Mouse (Mus musculus) forebrain, embryonic 13.5 days (tissue): ENCODE measurements around the gene Zfp622. TPM values are rescaled to one million over a fixed set of nuclear protein-coding genes. Genes with fewer than 3 reads are reported as not detected.
"Not testable (repeated sequence)": the region's sequence is repeated elsewhere in the genome, so short reads cannot be mapped to it uniquely, and the experiment has no call there.

Experiments
- ATAC-seq: fragments of 200-750 bp; cut with Nextera tagmentation; 2 replicates; pipeline ENCODE4 v1.8.0; 2017
- H3K27ac ChIP-seq: fragments of 300-500 bp; sonication (generic); 2 replicates; pipeline ENCODE4 v1.5.1; 2015; ENCODE audit warnings: inconsistent platforms, mild to moderate bottlenecking, moderate library complexity
- H3K27me3 ChIP-seq: fragments of 300-500 bp; sonication (generic); 2 replicates; pipeline ENCODE4 v1.6.1; 2015; ENCODE audit warnings: mild to moderate bottlenecking, inconsistent platforms
- H3K36me3 ChIP-seq: fragments of 300-500 bp; sonication (generic); 2 replicates; pipeline ENCODE4 v1.6.1; 2015; ENCODE audit warnings: mild to moderate bottlenecking, inconsistent platforms; ENCODE audit not compliant: poor library complexity, severe bottlenecking
- H3K4me1 ChIP-seq: fragments of 300-500 bp; sonication (generic); 2 replicates; pipeline ENCODE4 v1.6.1; 2015; ENCODE audit warnings: inconsistent platforms
- H3K4me2 ChIP-seq: fragments of 300-500 bp; sonication (generic); 2 replicates; pipeline ENCODE4 v1.6.1; 2015; ENCODE audit warnings: inconsistent platforms, mild to moderate bottlenecking, moderate library complexity
- H3K4me3 ChIP-seq: fragments of 300-500 bp; sonication (generic); 2 replicates; pipeline ENCODE4 v1.5.1; 2015; ENCODE audit warnings: mild to moderate bottlenecking, inconsistent platforms
- H3K9ac ChIP-seq: fragments of 300-500 bp; sonication (generic); 2 replicates; pipeline ENCODE4 v1.6.1; 2015; ENCODE audit warnings: mild to moderate bottlenecking, inconsistent platforms
- H3K9me3 ChIP-seq: fragments of 300-500 bp; sonication (generic); replicated peaks from 2 replicates; pipeline ENCODE4 v1.6.1; 2016; ENCODE audit warnings: inconsistent platforms
- WGBS: fragments of 180-500 bp; shearing (Covaris S2); methylation state at CpG from one replicate; pipeline ENCODE4 v1.1.7; 2015; 5-methylcytosine and 5-hydroxymethylcytosine counted together
- polyA plus RNA-seq: library from polyadenylated mRNA; unstranded; fragments of >200 nt; fragmentation: Nextera tagmentation; extraction: Ambion mirVana; gene quantifications from 2 replicates; pipeline ENCODE4 v1.2.1, GENCODE M21; 2015

The Zfp622 gene
- polyA plus RNA-seq, 1 experiment from 2014 or later, result 25.0 TPM

DNA sequence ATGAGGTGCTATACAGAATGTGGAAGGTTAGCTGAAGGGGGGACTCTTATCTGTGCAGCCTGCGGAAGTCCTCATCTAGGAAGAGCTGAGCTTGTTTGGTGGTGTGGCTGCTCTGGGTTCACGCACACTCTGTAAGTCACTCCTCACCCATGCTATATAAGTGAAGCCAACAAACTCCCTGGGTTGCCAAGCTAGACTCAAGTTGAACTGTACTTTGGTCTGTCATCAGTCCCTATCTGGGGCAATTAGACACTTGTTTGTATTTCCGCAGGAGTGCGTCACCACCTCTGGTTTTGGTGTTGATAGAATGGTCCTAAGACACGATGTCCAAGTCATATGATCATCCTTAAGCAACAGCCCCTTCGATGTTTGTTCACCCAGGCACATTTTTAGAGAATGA, 8.4 kb upstream of the Zfp622 start:
- H3K4me2 ChIP-seq, result no peak overlapping the region
- H3K27me3 ChIP-seq, result no peaks in the 10 kb centered on the region
- H3K36me3 ChIP-seq, result no peaks in the 10 kb centered on the region
- no peak overlapping the region for H3K27ac ChIP-seq
- H3K9me3 ChIP-seq, result no peaks in the 10 kb centered on the region
- H3K4me3 ChIP-seq, result no peak overlapping the region
- no peaks in the 10 kb centered on the region for H3K4me1 ChIP-seq
- H3K9ac ChIP-seq, result no peak overlapping the region
- 96% methylated on average over 6 of the region's 6 CpGs for whole genome bisulfite sequencing
- ATAC-seq, result no peak

DNA sequence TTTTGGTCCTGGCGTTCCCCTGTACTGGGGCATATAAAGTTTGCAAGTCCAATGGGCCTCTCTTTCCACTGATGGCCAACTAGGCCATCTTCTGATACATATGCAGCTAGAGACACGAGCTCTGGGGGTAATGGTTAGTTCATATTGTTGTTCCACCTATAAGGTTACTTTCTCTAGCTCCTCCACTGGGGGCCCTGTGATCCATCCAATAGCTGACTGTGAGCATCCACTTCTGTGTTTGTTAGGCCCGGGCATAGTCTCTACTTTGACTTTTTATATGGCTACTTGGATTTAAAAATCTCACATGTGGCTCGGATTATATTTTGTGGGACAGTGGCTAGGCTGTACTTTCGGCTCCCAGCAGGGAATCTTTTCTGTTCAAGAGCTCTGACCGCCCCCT, 552 bp upstream of the Zfp622 start:
- not testable (repeated sequence) for H3K9me3 ChIP-seq, H3K27me3 ChIP-seq
- H3K4me1 ChIP-seq, result peaks cover 18% of the 10 kb centered on the region
- WGBS, result 18% methylated on average over 6 of the region's 6 CpGs
- peak overlapping the region; percentile 94 for H3K4me3 ChIP-seq
- H3K36me3 ChIP-seq, result peaks cover 15% of the 10 kb centered on the region
- H3K27ac ChIP-seq, result peak overlapping the region; percentile 48
- ATAC-seq, result peak; percentile 38
- H3K4me2 ChIP-seq, result peak overlapping the region; percentile 98
- peak overlapping the region; percentile 70 for H3K9ac ChIP-seq

GRCm38 (mm10) chr15:25984734-25985492, 747 bp downstream of the Zfp622 start:
- Histone ChIP-seq H3K4me3 (peak overlapping the region; percentile 94), H3K4me2 (peak overlapping the region; percentile 98), H3K9ac (peak overlapping the region; percentile 90), H3K27me3 (no peaks in the 10 kb centered on the region), H3K4me1 (peaks cover 18% of the 10 kb centered on the region), H3K36me3 (peaks cover 26% of the 10 kb centered on the region), H3K9me3 (no peaks in the 10 kb centered on the region), H3K27ac (peak overlapping the region; percentile 82)
- WGBS, result under 1% methylated on average over 71 of the region's 71 CpGs
- ATAC-seq, result no peak; the same call in 1 of the 2 replicates

GRCm38 (mm10) chr15:25992992-25993727, 9.0 kb downstream of the Zfp622 start:
- peaks cover 63% of the 10 kb centered on the region for H3K36me3 ChIP-seq

DNA sequence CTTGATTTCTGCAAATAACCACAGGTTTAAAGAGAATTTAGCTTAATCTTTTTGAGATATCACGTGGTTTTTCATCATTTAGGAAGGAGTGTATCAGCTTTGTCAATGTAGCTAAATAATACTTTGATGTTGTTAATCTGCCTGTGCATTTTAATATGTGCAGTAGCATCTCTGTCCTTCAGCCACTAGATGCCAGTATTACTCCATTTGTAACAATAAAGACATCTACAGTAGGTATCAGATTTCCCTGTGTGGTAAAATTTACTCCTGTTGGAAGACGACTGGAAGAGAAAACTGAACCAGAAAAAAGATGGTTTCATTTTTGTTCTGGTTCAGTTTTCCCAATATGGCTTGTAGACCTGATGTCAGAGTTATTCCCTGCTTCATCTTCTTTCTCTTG, 11.4 kb downstream of the Zfp622 start:
- no peak overlapping the region for H3K9ac ChIP-seq
- no peaks in the 10 kb centered on the region for H3K9me3 ChIP-seq
- H3K27me3 ChIP-seq, result no peaks in the 10 kb centered on the region
- H3K4me3 ChIP-seq, result no peak overlapping the region
- ATAC-seq, result peak; percentile 67
- 39% methylated on average over 2 of the region's 2 CpGs for WGBS
- peaks cover 4% of the 10 kb centered on the region; the same call in 1 of the 2 replicates for H3K4me1 ChIP-seq
- no peak overlapping the region for H3K27ac ChIP-seq
- no peak overlapping the region for H3K4me2 ChIP-seq
- peaks cover 46% of the 10 kb centered on the region for H3K36me3 ChIP-seq

More at GRCm38 (mm10) chr15:25992992-25993727, 9.0 kb downstream of the Zfp622 start:
- no peak overlapping the region for H3K9ac ChIP-seq
- no peak; the same call in 1 of the 2 replicates for ATAC-seq
- no peak overlapping the region for H3K4me3 ChIP-seq
- H3K4me2 ChIP-seq, result no peak overlapping the region
- WGBS, result 62% methylated on average over 8 of the region's 8 CpGs
- H3K27me3 ChIP-seq, result no peaks in the 10 kb centered on the region
- no peaks in the 10 kb centered on the region for H3K4me1 ChIP-seq
- H3K9me3 ChIP-seq, result no peaks in the 10 kb centered on the region
- no peak overlapping the region for H3K27ac ChIP-seq

GRCm38 (mm10) chr15:25999545-25999944, 15.4 kb downstream of the Zfp622 start:
- 6% methylated on average over 5 of the region's 5 CpGs for WGBS
- H3K4me2 ChIP-seq, H3K4me1 ChIP-seq, H3K27me3 ChIP-seq, ATAC-seq, H3K4me3 ChIP-seq, H3K9ac ChIP-seq, H3K9me3 ChIP-seq, H3K27ac ChIP-seq: not testable (repeated sequence)
- peaks cover 21% of the 10 kb centered on the region for H3K36me3 ChIP-seq

DNA sequence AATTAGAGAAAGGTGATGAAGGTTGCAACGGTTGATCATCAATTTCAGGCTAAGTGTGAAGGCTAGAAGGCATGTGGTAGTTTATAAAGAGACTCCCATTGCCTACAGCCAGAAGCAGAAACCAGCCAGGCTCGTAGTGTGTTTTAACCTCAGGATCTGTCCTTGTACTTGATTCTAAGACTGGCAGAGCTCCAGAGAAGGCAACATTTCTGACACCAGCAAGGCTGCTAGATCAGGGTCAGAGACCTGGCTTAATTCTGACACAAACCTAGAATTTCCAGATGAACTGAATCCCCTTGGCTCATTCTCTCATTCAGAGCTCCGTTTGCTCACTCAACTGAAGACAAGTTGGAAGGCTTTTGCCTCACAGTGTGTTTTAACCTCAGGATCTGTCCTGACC, 24.5 kb downstream of the Zfp622 start:
- 87% methylated on average over 3 of the region's 3 CpGs for WGBS
- no peaks in the 10 kb centered on the region for H3K4me1 ChIP-seq

GRCm38 (mm10) chr15:26012891-26013290, 28.7 kb downstream of the Zfp622 start:
- ATAC-seq, result no peak
- no peak overlapping the region; the same call in 1 of the 2 replicates for H3K9ac ChIP-seq
- H3K9me3 ChIP-seq, result no peaks in the 10 kb centered on the region
- no peak overlapping the region for H3K4me3 ChIP-seq
- no peaks in the 10 kb centered on the region for H3K4me1 ChIP-seq
- no peak overlapping the region for H3K27ac ChIP-seq
- no peak overlapping the region for H3K4me2 ChIP-seq
- 71% methylated on average over 4 of the region's 4 CpGs for WGBS
- no peaks in the 10 kb centered on the region for H3K36me3 ChIP-seq
- no peaks in the 10 kb centered on the region for H3K27me3 ChIP-seq

More for the DNA sequence above, 24.5 kb downstream of the Zfp622 start:
- Histone ChIP-seq H3K27ac (no peak overlapping the region), H3K36me3 (no peaks in the 10 kb centered on the region), H3K4me2 (no peak overlapping the region), H3K4me3 (no peak overlapping the region), H3K9me3 (no peaks in the 10 kb centered on the region), H3K27me3 (no peaks in the 10 kb centered on the region), H3K9ac (no peak overlapping the region)
- ATAC-seq, result no peak

GRCm38 (mm10) chr15:26015979-26016665, 32.0 kb downstream of the Zfp622 start:
- Histone ChIP-seq H3K4me2 (no peak overlapping the region), H3K4me1 (no peaks in the 10 kb centered on the region), H3K27me3 (no peaks in the 10 kb centered on the region), H3K9ac (no peak overlapping the region), H3K36me3 (no peaks in the 10 kb centered on the region), H3K4me3 (no peak overlapping the region), H3K27ac (no peak overlapping the region), H3K9me3 (no peaks in the 10 kb centered on the region)
- WGBS, result 68% methylated on average over 14 of the region's 14 CpGs
- no peak for ATAC-seq

DNA sequence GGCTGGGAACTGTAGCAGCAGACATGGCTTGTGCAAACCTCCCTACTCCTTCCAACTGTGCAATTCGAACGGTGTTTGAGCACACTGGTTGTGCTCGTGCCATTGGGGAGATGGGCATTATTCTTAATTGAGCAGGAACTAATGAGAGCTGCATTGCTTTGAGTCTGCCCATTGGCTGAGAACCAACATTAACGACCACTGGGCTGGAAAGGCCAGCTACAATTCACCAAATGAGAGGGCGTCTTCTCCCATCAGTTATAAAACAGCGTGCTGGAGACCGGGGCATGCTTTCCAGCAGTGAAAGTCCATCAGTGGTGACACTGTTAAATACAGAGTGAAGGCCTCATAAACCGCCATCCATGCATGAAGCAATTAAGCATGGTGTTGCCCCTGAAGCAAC, 37.6 kb downstream of the Zfp622 start:
- ATAC-seq, result peak; percentile 88
- 21% methylated on average over 8 of the region's 8 CpGs for WGBS
- Histone ChIP-seq H3K9me3 (no peaks in the 10 kb centered on the region), H3K9ac (no peak overlapping the region), H3K27ac (no peak overlapping the region), H3K27me3 (no peaks in the 10 kb centered on the region), H3K4me1 (peaks cover 13% of the 10 kb centered on the region), H3K4me3 (no peak overlapping the region), H3K36me3 (no peaks in the 10 kb centered on the region), H3K4me2 (no peak overlapping the region)

- ATAC-seq, result no peak
- Histone ChIP-seq H3K9me3 (no peaks in the 10 kb centered on the region), H3K27ac (no peak overlapping the region), H3K27me3 (no peaks in the 10 kb centered on the region), H3K4me1 (peaks cover 13% of the 10 kb centered on the region), H3K4me2 (no peak overlapping the region), H3K4me3 (no peak overlapping the region), H3K36me3 (no peaks in the 10 kb centered on the region), H3K9ac (no peak overlapping the region)
- WGBS, result 83% methylated on average over 5 of the region's 5 CpGs
These were observed 38.5 kb downstream of the Zfp622 start for GRCm38 (mm10) chr15:26022636-26023035.

DNA sequence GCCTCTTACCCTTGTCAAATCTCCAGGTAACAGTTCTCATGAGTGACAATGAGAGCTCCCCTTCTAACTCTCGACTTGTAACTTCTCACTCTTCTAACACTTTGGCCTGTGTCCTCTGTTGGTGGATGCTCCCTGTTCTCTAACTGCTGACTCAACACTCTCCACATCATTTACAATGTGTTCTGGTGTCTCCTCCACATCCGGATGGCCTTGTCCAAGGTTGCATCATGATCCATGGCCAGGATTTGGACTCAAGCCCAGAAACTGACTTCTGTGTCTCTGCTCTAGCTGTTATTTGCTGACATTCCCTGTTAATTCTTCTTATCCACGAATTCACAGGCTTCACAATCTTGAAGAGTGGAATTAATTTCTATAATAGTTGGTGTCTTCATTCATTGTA, 47.5 kb downstream of the Zfp622 start:
- no peaks in the 10 kb centered on the region for H3K36me3 ChIP-seq
- H3K27me3 ChIP-seq, result no peaks in the 10 kb centered on the region
- ATAC-seq, result no peak
- H3K4me1 ChIP-seq, result no peaks in the 10 kb centered on the region
- WGBS, result 72% methylated on average over 3 of the region's 3 CpGs
- no peaks in the 10 kb centered on the region for H3K9me3 ChIP-seq
- H3K9ac ChIP-seq, result no peak overlapping the region
- no peak overlapping the region for H3K27ac ChIP-seq
- H3K4me3 ChIP-seq, result no peak overlapping the region
- no peak overlapping the region for H3K4me2 ChIP-seq
